Mouse (Mus musculus): ENCODE results near the gene Rad51ap2. TPM values are rescaled to one million over a fixed set of nuclear protein-coding genes. Genes with fewer than 3 reads are reported as not detected.

Rad51ap2 gene
- total and polyA plus RNA-seq, 3 experiments = not detected

DNA sequence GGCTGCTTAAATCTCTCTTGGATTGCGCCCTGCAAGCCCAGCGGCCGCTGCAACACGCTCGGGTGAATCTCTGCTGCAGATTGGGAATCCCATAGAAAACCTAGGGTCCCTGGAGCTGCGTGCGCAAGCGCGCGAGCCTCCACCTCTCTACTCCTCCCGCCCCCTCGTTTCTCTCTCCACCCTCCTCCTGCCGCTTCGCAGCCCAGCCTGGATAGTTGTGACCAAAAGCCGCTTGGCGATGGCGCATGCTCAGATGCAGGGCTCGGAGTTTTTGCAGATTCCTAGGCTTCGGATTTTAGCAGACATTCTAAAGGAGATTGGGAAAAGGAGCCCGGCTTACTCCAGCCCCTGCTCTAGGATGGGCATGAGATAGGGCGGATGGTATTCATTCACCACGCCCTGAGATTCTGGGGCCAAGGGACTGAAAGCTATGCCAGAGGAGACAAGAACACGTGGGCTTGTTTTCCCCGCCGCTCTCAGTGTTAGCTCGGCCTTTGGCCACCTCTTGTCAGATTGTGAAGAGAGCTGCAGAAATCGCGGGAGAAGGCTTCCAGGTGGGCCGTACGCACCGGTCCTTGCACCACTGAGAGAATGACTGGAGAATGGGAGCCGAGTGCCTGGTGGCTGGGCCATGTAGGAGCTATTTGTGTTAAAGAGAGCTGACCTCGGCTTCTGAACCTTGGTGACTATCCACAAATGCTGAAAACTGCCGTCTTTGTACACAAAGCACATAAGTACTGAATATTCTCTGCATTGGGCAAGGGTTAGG is 19.2 kb upstream of the Rad51ap2 start, which contains the start of gene Vsnl1:
Vsnl1 (minus strand) TSS at position 117 of the 769 bp plus-strand sequence.
- Histone ChIP-seq H3K27ac (ENCODE audit: control insufficient read depth, low read depth, low read length) (no peak within 1 kb of the TSS), H3K4me3 (ENCODE audit: control insufficient read depth in 1 of 2, insufficient read depth in 1 of 2, low read depth in 2 of 2, low read length in 2 of 2) (no peak within 1 kb of the TSS), H3K79me2 (ENCODE audit: control insufficient read depth, insufficient read depth, low read length, poor library complexity) (no peaks in the 10 kb centered on the region), H3K36me3 (ENCODE audit: control insufficient read depth in 1 of 2, insufficient read depth in 2 of 2, low read length in 2 of 2) (no peaks in the 10 kb centered on the region), H3K9ac (ENCODE audit: control insufficient read depth, low read depth, low read length, poor library complexity, severe bottlenecking) (no peak within 1 kb of the TSS), H3K4me1 (ENCODE audit: control insufficient read depth in 1 of 2, insufficient read depth in 2 of 2, low read length in 2 of 2) (no peaks in the 10 kb centered on the region), H3K9me3 (replicated peaks; ENCODE audit: insufficient read depth, low read length) (no peaks in the 10 kb centered on the region), H3K27me3 (ENCODE audit: control insufficient read depth in 1 of 2, insufficient read depth in 2 of 2, low read length in 2 of 2) (no peaks in the 10 kb centered on the region)
- DNase-seq (ENCODE audit: low read depth, low spot score) = no peak
- TF ChIP-seq RAD21 (IDR thresholded peaks at IDR 0.05; ENCODE audit: low read depth, low read length) = no peak
- TF ChIP-seq SMC3 (IDR thresholded peaks at IDR 0.05; ENCODE audit: low read depth, low read length) = no peak
- TF ChIP-seq ETS1 (IDR thresholded peaks at IDR 0.05; ENCODE audit: low read depth, low read length) = no peak

DNA sequence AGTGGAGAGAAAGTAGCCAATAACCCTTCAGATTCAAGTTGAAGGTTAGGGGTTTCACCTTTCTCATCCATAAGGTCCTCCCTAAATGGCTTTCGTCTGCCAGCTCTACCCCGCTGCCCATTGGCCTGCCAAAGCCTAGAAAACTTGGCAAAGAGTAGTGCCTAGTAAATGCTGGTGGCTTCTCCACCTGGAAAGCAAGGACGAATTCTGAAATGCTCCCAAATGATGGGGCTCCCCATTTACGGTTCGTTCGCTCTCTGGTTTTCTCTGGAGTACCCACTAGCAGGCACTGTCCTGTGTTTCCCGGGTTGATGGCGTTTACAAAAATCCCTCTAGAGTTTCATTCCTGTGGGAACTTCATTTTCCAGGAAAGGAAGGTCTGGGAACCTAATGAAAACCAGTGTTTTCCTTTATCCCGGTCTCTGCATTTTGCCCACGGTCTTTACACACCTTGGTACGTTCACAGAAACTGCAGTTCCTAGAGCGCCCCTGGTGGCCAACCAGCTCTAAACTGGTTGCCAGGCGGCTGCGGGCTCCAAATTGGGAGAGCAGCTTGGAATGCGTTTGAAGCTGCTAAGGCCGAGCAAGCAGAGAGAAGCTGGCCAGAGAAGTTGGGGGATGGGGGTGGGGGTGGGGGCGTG is 18.5 kb upstream of the Rad51ap2 start:
- Histone ChIP-seq H3K36me3 (ENCODE audit: control insufficient read depth in 1 of 2, insufficient read depth in 2 of 2, low read length in 2 of 2) (no peaks in the 10 kb centered on the region), H3K9me3 (replicated peaks; ENCODE audit: insufficient read depth, low read length) (no peaks in the 10 kb centered on the region), H3K27ac (ENCODE audit: control insufficient read depth, low read depth, low read length) (no peak overlapping the region), H3K9ac (ENCODE audit: control insufficient read depth, low read depth, low read length, poor library complexity, severe bottlenecking) (no peak overlapping the region), H3K79me2 (ENCODE audit: control insufficient read depth, insufficient read depth, low read length, poor library complexity) (no peaks in the 10 kb centered on the region), H3K4me1 (ENCODE audit: control insufficient read depth in 1 of 2, insufficient read depth in 2 of 2, low read length in 2 of 2) (no peaks in the 10 kb centered on the region), H3K27me3 (ENCODE audit: control insufficient read depth in 1 of 2, insufficient read depth in 2 of 2, low read length in 2 of 2) (no peaks in the 10 kb centered on the region), H3K4me3 (ENCODE audit: control insufficient read depth in 1 of 2, insufficient read depth in 1 of 2, low read depth in 2 of 2, low read length in 2 of 2) (no peak overlapping the region)
- no peak for DNase-seq (ENCODE audit: low read depth, low spot score)
- TF ChIP-seq CTCF (IDR thresholded peaks at IDR 0.05 in 2 of 3, conservative IDR thresholded peaks at IDR 0.05 in 1 of 3; ENCODE audit: control insufficient read depth in 1 of 3, insufficient read depth in 1 of 3, low read depth in 2 of 3, low read length in 3 of 3, poor library complexity in 1 of 3, severe bottlenecking in 1 of 3) (peak in 1 of 3 experiments; percentile 29; a peak in 2 of 6 replicates), ZKSCAN1 (IDR thresholded peaks at IDR 0.05; ENCODE audit: low read depth, low read length) (no peak), MXI1 (IDR thresholded peaks at IDR 0.05; ENCODE audit: low read depth, low read length) (no peak), ZNF384 (IDR thresholded peaks at IDR 0.05; ENCODE audit: low read depth, low read length) (no peak)

DNA sequence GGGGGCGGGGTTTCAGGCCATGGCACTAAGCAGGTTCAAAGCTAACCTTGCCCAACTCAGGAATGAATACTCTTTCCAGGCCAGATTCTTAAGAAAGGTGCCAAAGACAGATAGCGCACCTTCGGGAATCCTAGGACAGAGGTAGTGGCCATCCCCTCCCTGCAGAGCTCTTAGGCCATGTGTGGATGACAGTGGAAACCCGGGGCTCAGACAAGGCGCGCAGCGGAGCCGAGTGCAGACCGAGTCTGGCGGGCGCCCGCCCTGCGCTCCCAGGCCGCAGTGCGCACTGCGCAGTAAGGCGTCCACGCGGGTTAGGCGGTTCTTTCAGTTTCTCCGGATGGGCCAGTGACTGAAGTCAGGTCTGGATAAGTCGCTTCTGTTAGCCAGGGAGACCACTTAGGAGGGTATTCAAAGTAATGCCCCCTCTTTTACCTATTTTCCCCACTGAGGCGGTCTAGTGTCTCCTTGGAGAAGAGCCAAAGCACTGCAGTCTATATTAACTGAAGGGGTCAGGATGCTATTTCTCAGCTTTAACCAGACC is 17.9 kb upstream of the Rad51ap2 start:
- no peak overlapping the region for H3K9ac ChIP-seq (ENCODE audit: control insufficient read depth, low read depth, low read length, poor library complexity, severe bottlenecking)
- H3K27ac ChIP-seq (ENCODE audit: control insufficient read depth, low read depth, low read length) = no peak overlapping the region
- DNase-seq (ENCODE audit: low read depth, low spot score) = no peak
- H3K4me3 ChIP-seq (ENCODE audit: control insufficient read depth in 1 of 2, insufficient read depth in 1 of 2, low read depth in 2 of 2, low read length in 2 of 2) = no peak overlapping the region
- H3K27me3 ChIP-seq (ENCODE audit: control insufficient read depth in 1 of 2, insufficient read depth in 2 of 2, low read length in 2 of 2) = no peaks in the 10 kb centered on the region
- H3K4me1 ChIP-seq (ENCODE audit: control insufficient read depth in 1 of 2, insufficient read depth in 2 of 2, low read length in 2 of 2) = no peaks in the 10 kb centered on the region
- no peaks in the 10 kb centered on the region for H3K9me3 ChIP-seq (replicated peaks; ENCODE audit: insufficient read depth, low read length)
- no peaks in the 10 kb centered on the region for H3K79me2 ChIP-seq (ENCODE audit: control insufficient read depth, insufficient read depth, low read length, poor library complexity)
- TF ChIP-seq ZC3H11A (IDR thresholded peaks at IDR 0.05; ENCODE audit: low read depth, low read length) = no peak
- TF ChIP-seq GATA1 (IDR thresholded peaks at IDR 0.05; ENCODE audit: low read depth, low read length) = no peak
- no peak for TF ChIP-seq MYC (IDR thresholded peaks at IDR 0.05; ENCODE audit: low read depth, low read length)
- H3K36me3 ChIP-seq (ENCODE audit: control insufficient read depth in 1 of 2, insufficient read depth in 2 of 2, low read length in 2 of 2) = no peaks in the 10 kb centered on the region
